Mouse (Mus musculus): Measurements from ENCODE around the gene Eno3. TPM values are rescaled to one million over a fixed set of nuclear protein-coding genes. Genes with fewer than 3 reads are reported as not detected.

Eno3 gene
- polyA plus RNA-seq, 1 experiment from 2014 or later, result 9.2 TPM

GRCm38 (mm10) chr11:70646259-70646555 lies 10.8 kb upstream of the Eno3 start:
- H3K36me3 ChIP-seq, result peaks cover 57% of the 10 kb centered on the region
- H3K4me1 ChIP-seq (replicated peaks), result peaks cover 54% of the 10 kb centered on the region
- no peaks in the 10 kb centered on the region for H3K9me3 ChIP-seq
- peak overlapping the region; percentile 95 for H3K9ac ChIP-seq
- no peak; the same call in 1 of the 2 replicates for ATAC-seq (ENCODE audit: low FRiP score)
- peak overlapping the region; percentile 86 for H3K4me3 ChIP-seq
- peak overlapping the region; percentile 90 for H3K4me2 ChIP-seq
- peak overlapping the region; percentile 96 for H3K27ac ChIP-seq
- WGBS, result 23% methylated on average over 3 of the region's 3 CpGs
- H3K27me3 ChIP-seq, result no peaks in the 10 kb centered on the region

- Histone ChIP-seq H3K4me1 (replicated peaks) (peaks cover 60% of the 10 kb centered on the region), H3K36me3 (peaks cover 65% of the 10 kb centered on the region), H3K9ac (peak within 1 kb of the TSS; percentile 95), H3K4me3 (peak within 1 kb of the TSS; percentile 86), H3K9me3 (no peaks in the 10 kb centered on the region), H3K27me3 (no peaks in the 10 kb centered on the region), H3K4me2 (peak within 1 kb of the TSS; percentile 99), H3K27ac (peak within 1 kb of the TSS; percentile 96)
- peak; percentile 92 for ATAC-seq (ENCODE audit: low FRiP score)
- 0% methylated on average over 63 of the region's 63 CpGs for WGBS
These were observed 10.0 kb upstream of the Eno3 start, which contains the start of the genes Rnf167 and Slc25a11 for GRCm38 (mm10) chr11:70646691-70647650. TSS of gene Rnf167 (plus strand) at chr11:70647235. TSS of gene Slc25a11 (minus strand) at chr11:70647479.

DNA sequence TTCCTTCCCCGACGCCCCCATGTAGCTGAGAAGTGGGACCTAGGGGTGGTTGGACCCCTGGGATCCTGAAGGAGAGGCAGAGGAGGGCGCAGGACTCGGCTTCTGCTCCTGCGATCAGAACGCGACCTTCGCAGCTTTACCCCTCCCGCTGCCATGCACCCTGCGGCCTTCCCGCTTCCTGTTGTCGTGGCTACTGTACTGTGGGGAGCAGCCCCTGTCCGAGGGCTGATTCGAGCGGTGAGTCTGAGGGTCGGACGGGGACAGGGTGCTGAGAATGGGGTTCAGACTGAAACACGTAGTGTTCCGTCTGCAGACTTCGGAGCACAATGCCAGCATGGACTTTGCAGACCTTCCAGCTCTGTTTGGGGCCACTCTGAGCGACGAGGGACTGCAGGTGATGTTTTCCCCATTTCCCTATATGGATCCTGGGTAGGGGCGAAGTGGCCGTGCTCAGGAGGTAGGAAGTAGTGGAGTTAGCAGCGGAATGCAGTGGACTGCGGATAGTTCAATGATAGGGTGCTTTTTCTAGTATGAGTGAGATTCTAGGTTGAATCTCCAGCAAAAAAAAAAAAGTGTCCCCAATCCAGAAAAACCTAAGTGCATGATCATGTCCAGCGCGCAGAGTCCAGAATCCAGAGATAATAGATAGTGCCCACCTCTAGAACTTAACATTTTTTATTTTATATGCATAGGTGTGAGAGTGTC lies 9.1 kb upstream of the Eno3 start:
- H3K4me1 ChIP-seq (replicated peaks), result peaks cover 69% of the 10 kb centered on the region
- peak overlapping the region; percentile 96 for H3K27ac ChIP-seq
- peak overlapping the region; percentile 86 for H3K4me3 ChIP-seq
- no peaks in the 10 kb centered on the region for H3K9me3 ChIP-seq
- H3K9ac ChIP-seq, result peak overlapping the region; percentile 92
- no peaks in the 10 kb centered on the region for H3K27me3 ChIP-seq
- H3K36me3 ChIP-seq, result peaks cover 66% of the 10 kb centered on the region
- peak overlapping the region; percentile 99 for H3K4me2 ChIP-seq
- WGBS, result 5% methylated on average over 28 of the region's 28 CpGs
- peak; percentile 7; the same call in 1 of the 2 replicates for ATAC-seq (ENCODE audit: low FRiP score)

DNA sequence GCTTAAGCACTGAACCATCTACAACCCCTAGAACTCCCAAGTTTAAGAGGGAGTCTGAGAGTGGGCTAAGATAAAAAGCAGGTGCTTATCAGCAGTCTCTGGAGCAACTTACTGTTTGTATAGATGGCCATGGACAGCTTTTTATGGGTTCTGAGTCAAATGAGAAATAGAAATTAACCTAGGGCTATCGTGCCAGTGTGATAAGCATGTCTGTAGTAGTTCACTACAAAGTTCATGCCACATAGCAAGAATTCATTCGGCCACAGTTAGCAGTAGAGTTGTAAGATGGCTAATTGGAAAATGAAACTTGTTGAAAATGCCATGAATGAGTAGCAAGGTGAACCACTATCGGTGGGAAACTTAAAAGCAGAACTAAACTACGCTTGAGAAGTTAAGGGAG lies 8.5 kb upstream of the Eno3 start:
- peaks cover 75% of the 10 kb centered on the region for H3K4me1 ChIP-seq (replicated peaks)
- peak overlapping the region; percentile 92 for H3K9ac ChIP-seq
- no peak overlapping the region for H3K27ac ChIP-seq
- H3K27me3 ChIP-seq, result no peaks in the 10 kb centered on the region
- no peaks in the 10 kb centered on the region for H3K9me3 ChIP-seq
- peak overlapping the region; percentile 99 for H3K4me2 ChIP-seq
- no peak for ATAC-seq (ENCODE audit: low FRiP score)
- peaks cover 59% of the 10 kb centered on the region for H3K36me3 ChIP-seq
- 90% methylated on average over 4 of the region's 4 CpGs for WGBS
- H3K4me3 ChIP-seq, result peak overlapping the region; percentile 86

GRCm38 (mm10) chr11:70649185-70649734 lies 7.7 kb upstream of the Eno3 start:
- Histone ChIP-seq H3K4me2 (peak overlapping the region; percentile 20; the same call in 1 of the 2 replicates), H3K9me3 (no peaks in the 10 kb centered on the region), H3K4me3 (no peak overlapping the region), H3K27me3 (no peaks in the 10 kb centered on the region), H3K27ac (peak overlapping the region; percentile 23; the same call in 1 of the 2 replicates), H3K4me1 (replicated peaks) (peaks cover 75% of the 10 kb centered on the region), H3K36me3 (peaks cover 53% of the 10 kb centered on the region), H3K9ac (no peak overlapping the region)
- ATAC-seq (ENCODE audit: low FRiP score), result no peak
- WGBS, result 90% methylated on average over 8 of the region's 8 CpGs

- no peaks in the 10 kb centered on the region for H3K27me3 ChIP-seq
- peak overlapping the region; percentile 18; the same call in 1 of the 2 replicates for H3K27ac ChIP-seq
- no peak overlapping the region for H3K4me2 ChIP-seq
- peaks cover 69% of the 10 kb centered on the region for H3K4me1 ChIP-seq (replicated peaks)
- no peaks in the 10 kb centered on the region for H3K9me3 ChIP-seq
- no peak for ATAC-seq (ENCODE audit: low FRiP score)
- WGBS, result 88% methylated on average over 12 of the region's 12 CpGs
- H3K4me3 ChIP-seq, result peak overlapping the region; percentile 8; the same call in 1 of the 2 replicates
- peaks cover 40% of the 10 kb centered on the region for H3K36me3 ChIP-seq
- H3K9ac ChIP-seq, result peak overlapping the region; percentile 43
These were observed 6.5 kb upstream of the Eno3 start for GRCm38 (mm10) chr11:70650322-70651175.

DNA sequence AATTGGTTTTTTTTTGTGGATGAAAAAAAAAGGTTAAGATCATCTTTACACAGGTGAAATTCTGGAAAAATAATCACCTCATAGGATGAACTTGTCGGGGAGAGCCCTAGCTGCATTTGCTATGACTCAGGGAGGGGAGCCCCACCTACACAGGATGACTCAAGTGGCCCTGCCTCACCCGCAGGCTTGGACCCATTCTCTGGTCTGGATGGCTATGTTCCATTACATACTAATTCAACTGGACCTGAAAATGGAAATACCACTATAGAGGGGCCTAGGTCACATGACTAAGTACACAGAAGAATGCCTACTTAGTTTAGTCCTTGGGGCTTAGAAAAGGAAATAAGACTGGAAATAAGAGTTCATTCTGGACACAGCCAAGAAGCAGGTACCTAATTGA lies 5.6 kb upstream of the Eno3 start:
- Histone ChIP-seq H3K9me3 (no peaks in the 10 kb centered on the region), H3K4me2 (peak overlapping the region; percentile 10; the same call in 1 of the 2 replicates), H3K27ac (no peak overlapping the region), H3K27me3 (no peaks in the 10 kb centered on the region), H3K9ac (no peak overlapping the region), H3K36me3 (peaks cover 39% of the 10 kb centered on the region), H3K4me1 (replicated peaks) (peaks cover 69% of the 10 kb centered on the region), H3K4me3 (peak overlapping the region; percentile 8; the same call in 1 of the 2 replicates)
- 86% methylated on average over 2 of the region's 2 CpGs for WGBS
- ATAC-seq (ENCODE audit: low FRiP score), result no peak

DNA sequence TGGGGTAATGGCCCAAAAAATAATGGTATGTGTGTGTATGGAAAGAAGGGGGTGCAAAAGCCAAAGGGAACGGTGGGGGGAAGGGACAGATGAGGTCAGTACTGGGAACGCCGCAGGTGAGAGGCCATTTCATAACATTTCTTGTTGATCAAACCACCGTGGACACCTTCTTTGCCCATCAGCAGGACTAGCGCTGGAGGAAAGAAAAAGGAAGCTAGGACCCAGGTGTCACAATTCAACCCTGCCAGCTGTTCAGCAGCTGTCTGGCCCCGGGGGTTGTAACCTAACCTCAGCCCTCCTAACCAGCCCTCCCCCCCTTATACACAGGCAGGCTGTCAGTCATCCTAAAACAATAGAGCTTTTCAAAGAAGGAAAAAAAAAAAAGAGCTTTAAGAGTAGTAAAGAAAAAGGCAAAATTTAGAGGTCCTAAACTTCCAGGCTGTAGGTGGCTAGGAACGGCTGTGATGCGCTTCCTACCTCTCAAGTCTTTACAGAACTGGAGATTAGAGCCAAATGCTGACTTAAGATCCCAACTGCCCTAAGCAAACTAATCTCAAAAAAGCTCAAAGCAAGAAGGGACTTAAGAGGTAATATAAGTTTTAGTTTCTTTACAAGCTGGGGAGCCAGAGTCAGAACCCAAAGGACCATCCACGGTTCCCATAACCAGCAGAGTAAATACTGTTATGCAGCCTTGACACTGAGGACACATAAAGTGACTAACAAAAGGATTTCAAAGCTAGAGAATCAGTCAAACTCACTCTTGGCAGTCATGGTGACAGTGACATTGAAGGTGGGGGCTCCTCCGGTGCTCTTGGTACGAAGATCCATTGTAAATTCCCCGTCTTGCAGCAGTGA lies 4.7 kb upstream of the Eno3 start:
- ATAC-seq (ENCODE audit: low FRiP score), result no peak
- Histone ChIP-seq H3K4me3 (peak overlapping the region; percentile 100), H3K27me3 (0 out of 2 replicates have a peak, but pooled peaks cover 4% of the 10 kb centered on the region), H3K9me3 (no peaks in the 10 kb centered on the region), H3K36me3 (peaks cover 39% of the 10 kb centered on the region), H3K27ac (peak overlapping the region; percentile 99; the same call in 1 of the 2 replicates), H3K4me2 (peak overlapping the region; percentile 89), H3K4me1 (replicated peaks) (peaks cover 74% of the 10 kb centered on the region), H3K9ac (peak overlapping the region; percentile 99)
- WGBS, result 71% methylated on average over 12 of the region's 12 CpGs

- Histone ChIP-seq H3K9me3 (no peaks in the 10 kb centered on the region), H3K36me3 (peaks cover 39% of the 10 kb centered on the region), H3K9ac (peak overlapping the region; percentile 99), H3K27ac (peak overlapping the region; percentile 99), H3K4me3 (peak overlapping the region; percentile 100), H3K4me1 (replicated peaks) (peaks cover 72% of the 10 kb centered on the region), H3K4me2 (peak overlapping the region; percentile 89), H3K27me3 (0 out of 2 replicates have a peak, but pooled peaks cover 4% of the 10 kb centered on the region)
- ATAC-seq (ENCODE audit: low FRiP score), result no peak
- WGBS, result 65% methylated on average over 6 of the region's 6 CpGs
These were observed 4.1 kb upstream of the Eno3 start for GRCm38 (mm10) chr11:70652884-70653344.

- under 1% methylated on average over 50 of the region's 63 CpGs for WGBS
- Histone ChIP-seq H3K9me3 (no peaks in the 10 kb centered on the region), H3K36me3 (peaks cover 39% of the 10 kb centered on the region), H3K4me3 (peak overlapping the region; percentile 100), H3K4me1 (replicated peaks) (peaks cover 65% of the 10 kb centered on the region), H3K4me2 (peak overlapping the region; percentile 89), H3K27me3 (0 out of 2 replicates have a peak, but pooled peaks cover 4% of the 10 kb centered on the region), H3K27ac (peak overlapping the region; percentile 99), H3K9ac (peak overlapping the region; percentile 99)
- peak; percentile 60 for ATAC-seq (ENCODE audit: low FRiP score)
These were observed 3.4 kb upstream of the Eno3 start for GRCm38 (mm10) chr11:70653345-70654197.
